Mouse (Mus musculus) adrenal gland, postnatal 25 days (tissue): ENCODE data around the gene Ift122. TPM values are rescaled to one million over a fixed set of nuclear protein-coding genes. Genes with fewer than 3 reads are reported as not detected.

Experiments
- DNase-seq: peaks from one replicate; pipeline ENCODE4 v3.0.0; 2021; ENCODE audit warnings: mixed read lengths
- total RNA-seq: library from RNA; stranded (reverse); gene quantifications from 2 replicates; pipeline ENCODE4 v1.2.3, GENCODE M21; 2021

Gene Ift122
- total RNA-seq, 1 experiment from 2014 or later, result 19.2 TPM

DNA sequence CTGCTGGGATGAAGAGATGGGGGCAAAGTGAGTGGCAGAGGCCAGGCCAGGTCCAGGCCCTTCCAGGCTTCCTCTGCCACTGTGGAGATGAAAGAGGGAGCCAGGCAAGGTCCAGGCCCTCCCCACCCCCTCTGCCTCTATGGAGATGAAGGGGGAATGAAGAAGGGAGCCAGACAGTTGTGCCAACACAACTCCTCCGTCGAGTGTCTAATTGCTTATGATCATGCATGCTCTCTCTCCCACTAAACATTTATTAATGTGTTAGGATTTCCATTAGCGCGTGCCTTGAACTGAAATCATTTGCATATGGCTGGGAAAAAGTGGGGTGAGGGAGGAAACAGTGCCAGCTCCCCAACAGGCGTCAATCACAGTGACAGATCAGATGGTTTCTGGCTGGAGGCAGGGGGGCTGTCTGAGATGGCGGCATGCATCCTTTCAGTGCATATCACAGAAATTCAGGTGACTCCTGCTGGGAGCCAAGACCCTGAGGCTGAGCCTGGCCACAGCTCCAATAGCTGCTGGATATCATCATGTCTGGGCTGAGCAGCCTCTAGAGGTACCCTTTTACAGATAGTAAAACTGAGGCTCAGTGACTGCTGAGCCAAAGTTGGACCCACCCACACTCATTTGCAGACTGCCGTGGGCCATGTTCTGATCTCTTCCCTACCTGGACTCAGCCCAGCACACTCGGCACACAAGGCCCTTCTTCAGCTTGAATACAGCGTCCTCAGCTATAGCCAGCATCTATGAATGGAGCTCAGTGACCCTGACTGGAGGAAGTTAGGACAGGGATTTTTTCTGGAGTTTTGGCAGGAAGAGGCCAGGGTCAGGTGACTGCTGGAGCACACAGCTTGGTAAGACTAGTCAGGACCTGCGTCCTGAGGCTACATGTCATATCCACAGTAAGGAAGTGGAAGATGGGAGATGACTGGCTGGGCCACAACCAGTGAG, 74.3 kb downstream of the Ift122 start:
- no peak for DNase-seq

- DNase-seq, result no peak
Observed at GRCm38 (mm10) chr6:115930018-115930417, 76.7 kb downstream of the Ift122 start.

- DNase-seq, result no peak
Observed at GRCm38 (mm10) chr6:115931639-115932038, 78.4 kb downstream of the Ift122 start, which contains the start of gene Rho. Gene Rho (plus strand): TSS chr6:115931748.

- peak; percentile 47 for DNase-seq
Observed at GRCm38 (mm10) chr6:115932391-115932790, 79.1 kb downstream of the Ift122 start.

- DNase-seq, result no peak
Observed at GRCm38 (mm10) chr6:115935544-115935943, 82.3 kb downstream of the Ift122 start.

DNA sequence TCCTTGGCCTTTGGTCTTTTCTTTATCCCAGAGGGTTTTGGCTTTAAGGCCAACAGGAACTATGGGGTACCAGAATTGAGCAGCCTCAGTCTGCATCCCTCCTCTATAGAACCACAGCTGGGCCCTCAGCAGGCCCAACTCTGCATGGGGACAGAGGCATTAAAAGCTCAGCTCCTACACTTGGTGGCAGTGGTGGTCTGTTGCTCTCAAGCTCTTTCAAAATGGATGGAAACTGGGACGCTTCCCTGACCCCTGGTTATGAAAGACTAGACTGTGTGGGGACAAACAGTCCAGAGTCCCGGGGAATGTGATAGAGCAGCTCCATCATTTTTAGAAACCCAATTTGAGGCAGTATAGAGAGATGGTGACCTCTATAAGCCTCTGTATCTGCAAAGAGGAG, 84.7 kb downstream of the Ift122 start:
- DNase-seq, result no peak

DNA sequence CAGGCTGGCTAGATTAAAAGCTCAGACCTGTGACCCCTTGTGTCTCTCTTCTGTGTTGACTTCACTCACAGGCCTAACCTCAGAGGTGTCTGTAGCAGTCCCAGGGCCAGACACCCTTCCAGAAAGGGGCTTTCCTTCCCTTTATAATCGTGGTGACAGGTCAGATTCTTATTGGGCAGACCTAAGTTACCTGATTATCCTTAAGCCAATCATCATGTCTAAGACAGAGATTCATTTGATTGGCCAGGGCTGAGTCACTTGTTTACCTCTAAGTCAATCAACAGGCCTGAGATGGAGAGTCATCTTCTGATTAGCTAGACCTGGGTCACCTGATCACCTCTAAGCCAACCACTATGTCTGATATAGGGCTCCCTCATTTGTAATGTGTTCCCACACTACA, 85.5 kb downstream of the Ift122 start:
- DNase-seq, result no peak

DNA sequence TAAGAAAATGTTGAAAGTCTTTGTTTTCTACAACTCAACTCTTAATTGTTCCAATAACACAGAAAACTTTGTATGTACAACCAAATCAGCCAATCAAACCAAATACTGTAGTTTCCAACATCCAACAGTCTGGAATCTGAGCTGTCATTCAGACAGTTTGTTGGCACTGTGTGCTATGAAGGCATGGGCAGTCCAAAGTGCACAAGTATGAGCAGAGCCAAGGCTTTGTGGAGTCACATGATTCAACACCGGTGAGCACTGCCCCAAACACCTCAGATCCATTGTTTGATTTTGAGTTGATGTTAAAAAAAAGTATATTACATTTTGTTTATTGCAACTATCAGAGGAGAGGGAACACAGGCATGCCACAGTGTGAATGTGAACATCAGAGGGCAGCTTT, 87.3 kb downstream of the Ift122 start:
- no peak for DNase-seq

- no peak for DNase-seq
Observed at GRCm38 (mm10) chr6:115941128-115941527, 87.9 kb downstream of the Ift122 start.

DNA sequence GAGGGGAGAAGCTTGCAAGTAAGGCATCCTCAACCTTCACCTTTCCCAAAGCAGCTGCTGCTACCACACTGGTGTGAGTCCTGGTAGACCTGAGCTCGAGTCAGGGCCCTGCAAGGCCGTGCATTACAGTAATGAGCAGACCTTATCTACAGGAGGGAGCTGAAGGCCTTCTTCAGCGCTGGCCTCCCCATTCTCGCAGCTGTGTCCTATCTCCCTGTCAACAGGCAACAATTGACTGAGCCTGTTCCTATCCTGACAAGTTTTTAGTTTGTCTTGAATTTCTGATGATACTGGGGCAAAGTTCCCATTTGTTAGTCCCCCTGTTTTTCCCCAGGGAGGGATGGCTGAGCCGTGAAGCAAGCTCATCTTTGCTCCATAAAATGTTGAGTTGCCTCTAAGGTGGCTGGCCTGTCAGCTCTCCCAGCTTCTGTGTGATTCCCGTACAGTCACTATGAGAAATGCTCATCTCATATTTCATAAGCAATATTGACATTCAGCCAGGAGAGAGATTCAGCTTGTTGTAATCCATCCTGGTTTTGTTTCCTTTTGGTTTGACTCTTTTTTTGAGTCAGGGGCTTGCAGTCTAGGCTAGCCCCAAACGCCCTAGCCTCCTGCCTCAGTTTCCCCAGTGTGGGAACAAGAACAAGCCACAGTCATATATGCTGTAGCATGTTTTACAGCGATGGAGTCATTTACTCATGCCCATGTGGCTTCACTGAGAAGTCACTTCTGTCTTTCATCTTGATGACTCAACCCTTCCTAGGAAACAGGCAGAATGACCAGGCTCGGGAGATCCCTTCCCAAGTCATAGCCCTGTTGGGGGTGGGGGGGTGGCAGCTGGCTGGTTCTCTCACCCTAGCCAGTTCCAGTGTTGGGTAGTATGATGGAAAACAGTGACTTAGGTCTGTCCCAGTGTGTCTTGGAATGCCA, 90.5 kb downstream of the Ift122 start:
- no peak for DNase-seq

DNA sequence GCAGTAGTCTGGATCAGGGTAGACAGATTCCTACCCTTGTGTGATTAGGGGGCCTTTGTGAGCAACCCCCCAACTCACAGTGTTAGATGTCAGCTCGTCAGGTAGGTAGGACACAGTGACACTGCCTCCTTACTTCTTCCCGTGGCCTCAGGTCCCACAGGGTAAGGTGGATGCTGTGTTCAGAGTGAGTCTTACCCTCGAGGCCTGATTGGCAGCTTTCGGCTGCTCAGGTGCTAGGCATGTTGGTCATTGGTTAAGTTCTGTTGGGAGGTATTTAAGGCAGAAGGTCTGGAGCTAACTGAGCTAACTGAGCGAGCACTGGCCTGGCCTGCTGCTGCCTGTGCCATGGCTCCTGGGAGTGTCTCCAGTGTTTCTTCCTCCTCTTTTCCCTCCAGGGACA, 91.4 kb downstream of the Ift122 start, which contains the start of gene H1foo:
TSS of gene H1foo (plus strand) at position 301 of the 400 bp plus-strand sequence.
- no peak for DNase-seq

DNA sequence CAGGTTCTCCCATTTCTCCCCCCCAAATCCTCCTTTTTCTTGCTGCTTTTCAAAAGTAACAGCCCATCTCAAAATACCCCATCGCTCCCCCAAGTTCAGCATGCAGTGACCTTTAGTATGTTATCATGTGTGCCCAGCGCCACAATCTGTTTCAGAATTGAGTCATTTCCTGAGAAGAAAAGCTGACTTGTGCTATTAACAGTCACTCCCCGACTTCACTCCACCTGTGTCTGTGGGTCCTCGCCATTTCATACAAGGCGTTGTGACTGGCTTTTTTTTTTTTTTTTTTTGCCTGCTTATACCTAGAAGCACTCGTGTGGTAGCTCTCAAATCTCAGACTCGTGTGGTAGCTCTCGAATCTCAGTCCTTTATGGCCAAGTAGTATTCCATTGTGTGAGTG, 92.4 kb downstream of the Ift122 start:
- DNase-seq, result no peak

DNA sequence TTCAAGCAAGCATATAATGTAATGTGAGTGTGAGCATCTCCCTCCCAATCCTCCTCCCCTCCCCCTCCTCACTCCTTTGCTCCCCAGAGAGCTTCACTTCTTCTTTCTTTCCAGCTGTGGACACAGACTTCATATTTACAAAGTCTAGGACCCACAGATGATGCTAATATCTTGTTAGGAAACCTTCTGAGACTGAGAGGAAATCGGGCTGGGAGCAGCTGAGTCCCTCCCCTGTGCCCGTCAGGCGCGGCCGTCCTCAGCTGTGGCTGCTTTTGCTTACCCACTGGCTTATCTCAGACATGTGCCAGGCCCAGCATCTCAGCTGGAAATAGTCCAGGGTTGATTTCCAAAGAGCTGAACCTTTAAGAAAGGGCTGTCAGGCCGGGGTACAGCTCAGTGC, 93.1 kb downstream of the Ift122 start:
- no peak for DNase-seq

GRCm38 (mm10) chr6:115954506-115955074, 101.3 kb downstream of the Ift122 start:
- DNase-seq, result no peak

DNA sequence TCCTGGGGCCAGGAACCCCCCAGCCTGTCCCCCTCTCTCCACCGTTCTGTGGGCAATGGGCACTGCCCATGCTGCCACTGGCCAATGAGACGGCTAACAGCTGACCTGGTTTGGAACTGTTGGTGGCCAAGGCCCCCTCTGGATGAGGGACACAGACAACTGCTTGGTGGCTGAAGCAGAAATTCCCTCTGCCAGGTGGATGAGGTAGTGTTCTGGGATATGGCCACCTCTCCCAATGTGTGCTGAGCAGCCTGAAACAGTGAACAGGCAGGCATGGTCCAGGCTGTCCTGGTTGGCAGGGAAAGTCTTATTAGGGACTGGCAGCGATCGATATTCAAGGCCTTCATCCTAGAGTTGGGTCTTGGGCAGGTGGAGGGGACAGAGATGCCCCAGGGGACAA, 101.9 kb downstream of the Ift122 start:
- no peak for DNase-seq

DNA sequence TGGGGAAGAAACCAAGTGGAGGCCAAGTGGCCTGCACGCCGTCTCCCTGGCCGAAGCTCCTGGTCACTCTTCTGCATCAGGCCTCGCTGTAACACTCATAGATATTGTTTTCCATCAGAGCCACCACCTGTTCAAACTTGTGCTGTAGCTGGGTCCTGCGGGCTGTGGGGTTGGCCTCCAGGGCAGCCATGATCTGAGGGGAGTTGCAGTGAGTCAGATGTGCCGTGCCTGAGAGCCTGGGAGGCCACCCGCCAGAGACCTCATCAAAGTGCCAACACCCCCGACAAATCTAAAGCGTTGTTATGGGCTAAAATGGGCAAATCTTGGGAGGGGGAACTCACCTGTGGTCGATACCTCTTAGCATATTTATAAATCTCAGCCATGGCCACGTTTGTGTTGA, 102.4 kb downstream of the Ift122 start:
- DNase-seq, result no peak

DNA sequence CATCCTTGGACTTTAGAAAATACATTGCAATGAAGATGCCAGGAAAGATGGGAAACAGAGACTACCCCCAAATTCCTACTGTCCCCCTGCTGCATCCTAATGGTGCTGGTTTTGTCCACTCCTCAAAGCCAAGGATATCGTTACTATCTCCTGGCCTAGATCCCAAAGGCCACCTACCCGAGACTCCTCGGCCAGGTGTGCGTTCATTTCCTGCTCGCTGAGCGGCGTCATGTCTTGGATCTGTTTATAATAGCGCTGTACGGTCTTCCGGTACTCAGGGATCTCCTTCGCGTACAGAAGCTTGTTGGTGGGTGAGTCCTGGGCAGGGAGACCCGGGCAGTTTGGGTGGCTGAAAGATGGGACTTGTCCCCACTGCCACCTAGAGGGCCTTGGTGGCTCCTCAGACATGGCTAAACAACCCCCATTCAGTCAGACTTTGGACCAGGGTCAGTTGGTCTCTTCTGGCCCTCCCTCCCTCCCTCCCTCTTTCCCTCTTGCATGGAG, 103.2 kb downstream of the Ift122 start:
- DNase-seq, result no peak

DNA sequence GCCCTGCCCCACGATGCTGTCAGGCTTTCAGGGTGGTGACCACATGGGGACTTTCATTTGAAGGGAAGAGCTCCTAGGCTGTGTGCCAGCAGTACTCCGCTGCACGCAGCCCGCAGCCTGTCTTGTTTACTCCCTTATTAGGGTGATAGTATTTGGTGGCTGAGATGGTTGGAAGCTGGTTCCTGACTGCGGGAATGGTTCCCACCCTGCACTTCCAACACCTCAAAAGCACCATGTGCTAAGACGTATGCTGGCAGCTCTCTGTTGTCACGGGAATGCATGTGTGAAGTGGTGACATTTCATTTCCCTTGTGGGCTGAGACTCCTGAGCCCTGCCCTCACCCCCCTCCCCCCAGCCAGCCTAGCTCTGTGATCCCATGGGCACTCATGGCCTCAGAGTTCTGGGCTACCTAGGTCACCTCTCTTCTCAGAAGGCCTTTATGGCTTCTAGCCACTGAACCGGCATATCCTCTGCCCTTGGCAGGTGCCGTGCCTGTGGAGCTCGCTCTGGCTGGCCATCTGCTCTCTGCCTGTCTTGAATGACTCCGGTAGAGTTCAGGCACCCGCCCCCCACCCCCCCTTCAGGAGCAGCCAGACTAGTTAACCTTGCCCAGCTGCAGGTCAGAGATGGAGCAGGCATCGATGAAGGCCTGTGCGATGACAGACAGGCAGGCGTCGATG, 103.8 kb downstream of the Ift122 start:
- DNase-seq, result peak; percentile 49

DNA sequence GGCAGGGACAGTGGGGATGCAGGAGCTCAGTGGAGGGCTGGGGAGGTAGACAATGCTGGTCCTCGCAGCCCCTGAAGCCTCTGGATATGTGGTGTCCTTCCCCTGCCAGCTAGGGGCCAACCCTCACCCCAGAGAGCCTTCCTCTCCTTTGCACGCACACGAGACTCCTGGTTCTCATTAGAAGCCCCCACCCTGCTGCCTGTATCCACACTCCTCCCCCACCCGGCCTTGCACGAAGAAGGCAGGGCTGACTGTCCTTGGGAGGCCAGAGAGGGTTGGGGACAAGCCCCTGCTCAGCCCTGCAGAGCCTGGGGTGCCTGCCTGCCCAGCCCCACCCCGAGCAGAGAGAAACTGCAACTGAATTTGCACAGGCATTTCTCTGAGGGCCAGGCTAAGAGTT, 104.4 kb downstream of the Ift122 start:
- DNase-seq, result peak; percentile 55

GRCm38 (mm10) chr6:115958445-115958844, 105.2 kb downstream of the Ift122 start:
- DNase-seq, result no peak

DNA sequence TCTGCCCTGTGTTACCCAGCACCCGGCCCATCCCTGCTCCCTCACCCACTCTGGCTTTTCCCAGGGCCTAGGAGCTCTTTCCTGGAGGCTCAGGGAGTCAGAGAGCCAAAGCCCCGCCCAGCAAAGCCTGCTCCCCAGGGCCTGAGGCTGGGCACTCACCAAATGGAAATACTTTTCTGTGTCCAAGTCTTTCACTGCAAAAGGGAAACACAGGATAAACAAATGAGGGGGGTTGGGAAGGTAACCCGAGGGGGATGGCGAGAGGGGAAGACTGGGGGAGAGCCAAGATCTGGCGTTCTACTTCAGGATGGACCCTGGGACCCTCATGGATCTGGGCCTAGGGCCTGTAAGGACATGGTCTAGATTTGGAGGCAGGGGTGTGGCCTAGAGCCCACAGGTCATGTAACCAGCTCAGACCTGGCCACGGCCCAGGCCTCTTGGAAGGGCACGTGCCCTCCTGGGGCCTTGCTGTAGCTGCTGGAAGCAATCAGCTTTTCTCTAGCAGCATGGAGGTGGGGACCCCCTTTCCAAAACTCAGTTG, 106.0 kb downstream of the Ift122 start:
- peak; percentile 79 for DNase-seq
